Comparison of ENCODE assay signal across 16 mouse cellular contexts in the genomic region with DNA sequence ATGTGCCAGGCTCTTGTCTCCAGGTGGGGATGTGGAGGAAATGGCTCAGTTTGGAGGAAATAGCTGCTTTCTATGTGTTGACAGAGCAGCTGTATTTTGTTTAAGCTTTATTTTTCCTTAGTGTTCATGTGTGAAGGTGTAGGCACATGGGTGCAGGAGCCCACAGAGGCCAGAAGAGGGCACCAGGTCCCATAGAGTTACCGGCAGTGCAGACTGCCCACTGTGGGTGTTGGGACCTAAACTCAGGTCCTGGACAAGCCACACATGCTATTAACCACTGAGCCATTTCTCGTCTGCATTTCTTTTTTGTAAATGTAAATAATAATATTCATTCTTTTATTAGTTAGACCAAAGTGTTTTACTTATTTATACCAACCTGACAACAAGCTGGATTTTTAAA. TPM values are rescaled to one million over a fixed set of nuclear protein-coding genes. Genes with fewer than 3 reads are reported as not detected.
DNase-seq lines count a peak whose midpoint lies in the region; ATAC-seq and TF ChIP-seq lines count a peak whose summit lies in the region.
"Had no signal": no experiment of that assay in that cellular context is flagged by ENCODE, and none has a peak within 500 bp of the region (broad histone marks: within the 10 kb centered on the region; RNA-seq: fewer than 3 reads in every experiment).

No protein-coding gene starts in this region.

- no peak overlapping the region for H3K4me3 ChIP-seq in kidney, postnatal 0 days (replicated peaks; ENCODE audit: low read depth, low read length)
- no peak overlapping the region for H3K4me3 ChIP-seq in spleen, adult 2 months (ENCODE audit: extremely low read depth, insufficient read depth, insufficient read length)
- H3K4me3 ChIP-seq in bone marrow, adult 2 months (replicated peaks; ENCODE audit: control insufficient read depth, low read depth, low read length) = no peak overlapping the region
- H3K4me3 ChIP-seq: embryonic facial prominence, embryonic 10.5 days; forebrain, embryonic 13.5 days; hindbrain, embryonic 15.5 days; limb, embryonic 15.5 days; myocyte had no signal

- no peak for ATAC-seq in kidney, postnatal 0 days (replicated peaks; ENCODE audit: low FRiP score, low read depth)
- ATAC-seq: forebrain, embryonic 13.5 days had no signal

- no peak for DNase-seq in kidney, postnatal 0 days (ENCODE audit: low spot score)
- DNase-seq in kidney, adult 11 months = no peak
- DNase-seq in spleen, adult 2 months (ENCODE audit: low read depth in 1 of 2, low spot score in 2 of 2) = no peak
- DNase-seq in spleen, adult 12 weeks (ENCODE audit: low spot score) = no peak
- no peak for DNase-seq in layer of hippocampus, postnatal 25 days (ENCODE audit: extremely low spot score in 1 of 2, low spot score in 1 of 2)
- DNase-seq in frontal cortex, postnatal 25 days (ENCODE audit: low spot score in 2 of 2) = no peak
- DNase-seq: cerebellum, adult 9-10 months; gastrocnemius, postnatal 10 days; kidney, postnatal 25 days; thymus, postnatal 25 days had no signal

- no peak overlapping the region for H3K9ac ChIP-seq in kidney, postnatal 0 days (ENCODE audit: low read depth, low read length)
- H3K9ac ChIP-seq: forebrain, embryonic 13.5 days; hindbrain, embryonic 15.5 days; limb, embryonic 15.5 days had no signal

- H3K36me3 ChIP-seq in kidney, postnatal 0 days (ENCODE audit: insufficient read depth, low read length) = peaks cover 38% of the 10 kb centered on the region
- peaks cover 35% of the 10 kb centered on the region for H3K36me3 ChIP-seq in spleen, adult 2 months (ENCODE audit: control insufficient read depth, insufficient read depth, low read length)

- no peaks in the 10 kb centered on the region for H3K27me3 ChIP-seq in kidney, postnatal 0 days (ENCODE audit: insufficient read depth, low read length)
- H3K27me3 ChIP-seq in spleen, adult 2 months (ENCODE audit: control insufficient read depth, insufficient read depth, low read length) = no peaks in the 10 kb centered on the region
- H3K27me3 ChIP-seq: forebrain, embryonic 13.5 days; hindbrain, embryonic 15.5 days; limb, embryonic 15.5 days had no signal

- H3K4me1 ChIP-seq in kidney, postnatal 0 days (replicated peaks; ENCODE audit: insufficient read depth, low read length) = no peaks in the 10 kb centered on the region
- no peaks in the 10 kb centered on the region for H3K4me1 ChIP-seq in spleen, adult 2 months (ENCODE audit: control insufficient read depth, insufficient read depth, insufficient read length)
- H3K4me1 ChIP-seq in bone marrow, adult 2 months (ENCODE audit: control insufficient read depth, insufficient read depth, low read length) = no peaks in the 10 kb centered on the region; the same call in 1 of the 2 replicates
- H3K4me1 ChIP-seq: embryonic facial prominence, embryonic 10.5 days; forebrain, embryonic 13.5 days; hindbrain, embryonic 15.5 days; limb, embryonic 15.5 days had no signal

- H3K9me3 ChIP-seq in kidney, postnatal 0 days (replicated peaks; ENCODE audit: low read length) = no peaks in the 10 kb centered on the region
- H3K9me3 ChIP-seq: embryonic facial prominence, embryonic 10.5 days; forebrain, embryonic 13.5 days; hindbrain, embryonic 15.5 days; limb, embryonic 15.5 days had no signal

- 94% methylated on average over 2 of the region's 2 CpGs for WGBS in kidney, postnatal 0 days
- 92% methylated on average over 2 of the region's 2 CpGs for WGBS in spleen, adult 2 months
- WGBS in bone marrow, adult 2 months = 83% methylated on average over 2 of the region's 2 CpGs

- TF ChIP-seq POLR2A in spleen, adult 2 months (IDR thresholded peaks at IDR 0.05; ENCODE audit: low read depth, low read length) = no peak
- TF ChIP-seq POLR2A in bone marrow, adult 2 months (IDR thresholded peaks at IDR 0.05; ENCODE audit: borderline replicate concordance, control insufficient read depth, low read depth, low read length) = no peak

- H3K4me2 ChIP-seq in kidney, postnatal 0 days (ENCODE audit: low read length) = no peak overlapping the region
- H3K4me2 ChIP-seq: forebrain, embryonic 13.5 days; hindbrain, embryonic 15.5 days; limb, embryonic 15.5 days had no signal

- H3K27ac ChIP-seq in kidney, postnatal 0 days = no peak overlapping the region
- no peak overlapping the region for H3K27ac ChIP-seq in spleen, adult 2 months (ENCODE audit: insufficient read depth, low read length)
- H3K27ac ChIP-seq in bone marrow, adult 2 months (ENCODE audit: control insufficient read depth, insufficient read depth, low read depth, low read length, poor library complexity) = no peak overlapping the region
- H3K27ac ChIP-seq: embryonic facial prominence, embryonic 10.5 days; forebrain, embryonic 13.5 days; hindbrain, embryonic 15.5 days; limb, embryonic 15.5 days had no signal

- peak; percentile 34; the same call in 1 of the 2 replicates for TF ChIP-seq CTCF in kidney, postnatal 0 days (IDR thresholded peaks at IDR 0.05; ENCODE audit: low read depth)
- 0 out of 2 replicates have a peak, but pooled peaks have one; percentile 13 for TF ChIP-seq CTCF in spleen, adult 2 months (IDR thresholded peaks at IDR 0.05; ENCODE audit: extremely low read depth, insufficient read depth, insufficient read length, insufficient replicate concordance)
- TF ChIP-seq CTCF in bone marrow, adult 2 months (IDR thresholded peaks at IDR 0.05; ENCODE audit: control insufficient read depth, insufficient read depth, low read length) = peak; percentile 36; the same call in 1 of the 2 replicates

RNA-seq across cellular contexts. Expression of a gene that starts 16.6 kb away (rescaled TPM):
- 66.6 and 70.1 TPM in 2 replicates for polyA plus RNA-seq in kidney, postnatal 0 days (2015; fragmentation: Nextera tagmentation; extraction: Ambion mirVana)
- polyA plus RNA-seq in spleen, adult 2 months (2012; rRNA removed) = 13.8 and 14.4 TPM in 2 replicates
- polyA plus RNA-seq in bone marrow, adult 2 months (2011; ENCODE audit: insufficient read depth, insufficient read length, low replicate concordance, missing spikeins) = 5.6 and 7.7 TPM in 2 replicates
- total RNA-seq in layer of hippocampus, postnatal 25 days (2021) = 10 to 100 TPM; 50.3 to 52.2 TPM

RNA-seq across cellular contexts. Expression of a gene that starts 17.2 kb away (rescaled TPM):
- polyA plus RNA-seq in kidney, postnatal 0 days (2015; fragmentation: Nextera tagmentation; extraction: Ambion mirVana) = 59.1 and 66.7 TPM in 2 replicates
- polyA plus RNA-seq in spleen, adult 2 months (2012; rRNA removed) = 5.6 and 5.7 TPM in 2 replicates
- 8.0 and 13.0 TPM in 2 replicates for polyA plus RNA-seq in bone marrow, adult 2 months (2011; ENCODE audit: insufficient read depth, insufficient read length, low replicate concordance, missing spikeins)
- 10 to 100 TPM; 54.3 to 56.0 TPM for total RNA-seq in layer of hippocampus, postnatal 25 days (2021)
